Mouse (Mus musculus): ENCODE measurements around the gene Ssmem1. TPM values are rescaled to one million over a fixed set of nuclear protein-coding genes. Genes with fewer than 3 reads are reported as not detected.

Ssmem1 gene
- polyA plus RNA-seq, 1 experiment from 2014 or later: not detected

DNA sequence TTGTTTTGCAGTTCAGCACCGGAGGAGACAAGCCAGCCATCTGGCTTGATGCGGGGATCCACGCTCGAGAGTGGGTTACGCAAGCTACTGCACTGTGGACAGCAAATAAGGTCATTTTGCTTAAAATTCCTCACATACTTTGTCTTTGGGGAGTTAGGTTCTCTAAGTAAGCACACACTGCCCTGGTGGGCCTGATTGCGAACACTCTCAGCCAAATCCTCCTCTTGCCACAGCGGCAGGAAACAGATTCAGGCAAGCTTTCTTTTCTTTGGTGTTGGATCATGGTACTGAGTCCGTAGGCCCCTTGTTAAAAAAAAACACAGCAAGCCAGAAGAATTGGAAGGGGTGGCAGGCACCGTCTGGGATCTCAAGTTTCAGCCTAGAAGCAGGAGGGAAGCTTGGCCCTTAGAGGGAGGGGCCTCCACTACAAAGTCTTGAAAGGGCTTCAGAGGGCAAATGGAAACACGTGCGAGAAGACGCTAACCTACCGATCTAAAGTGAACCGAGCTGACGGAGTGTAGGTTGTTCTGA is 39.6 kb downstream of the Ssmem1 start:
- no peak overlapping the region for H3K4me2 ChIP-seq

DNA sequence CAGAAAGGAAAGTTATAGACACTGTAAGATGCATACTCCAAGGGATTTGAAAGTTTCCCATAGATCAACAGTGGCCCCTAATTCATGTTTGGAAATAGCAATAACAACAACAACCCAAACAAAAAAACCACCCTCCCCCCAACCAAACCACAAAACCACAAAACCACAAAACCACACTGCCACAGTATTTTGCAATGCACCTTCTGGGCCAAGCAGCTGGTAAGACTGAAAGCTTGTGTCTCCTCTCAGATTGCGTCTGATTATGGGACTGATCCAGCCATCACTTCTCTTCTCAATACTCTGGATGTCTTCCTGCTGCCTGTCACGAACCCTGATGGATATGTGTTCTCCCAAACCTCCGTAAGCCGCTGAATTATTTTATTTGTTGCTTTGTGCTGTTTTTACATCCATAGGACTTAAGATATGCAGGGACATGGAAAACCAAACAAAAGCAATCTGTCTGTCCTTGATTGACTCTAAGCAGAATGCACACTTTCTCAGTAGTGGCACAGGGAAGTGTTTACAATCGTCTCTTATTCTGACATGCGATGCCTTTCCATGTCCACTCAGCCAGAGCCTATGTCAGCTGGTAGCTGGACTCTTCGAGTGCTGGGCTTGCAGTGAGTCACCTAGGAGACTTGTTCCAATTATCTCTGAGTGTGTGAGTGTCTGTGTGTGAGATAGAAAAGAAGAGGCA is 41.0 kb downstream of the Ssmem1 start:
- Histone ChIP-seq H3K9me3 (replicated peaks) (no peaks in the 10 kb centered on the region), H3K4me2 (no peak overlapping the region), H3K9ac (replicated peaks) (no peak overlapping the region), H3K4me3 (replicated peaks) (no peak overlapping the region), H3K36me3 (no peaks in the 10 kb centered on the region), H3K27ac (replicated peaks) (peak overlapping the region; percentile 82; the same call in 1 of the 2 replicates), H3K27me3 (replicated peaks) (no peaks in the 10 kb centered on the region), H3K4me1 (peaks cover 49% of the 10 kb centered on the region)
- 64% methylated on average over 7 of the region's 7 CpGs for WGBS
- ATAC-seq (ENCODE audit: low FRiP score): no peak

More for the DNA sequence above, 39.6 kb downstream of the Ssmem1 start:
- peaks cover 49% of the 10 kb centered on the region for H3K4me1 ChIP-seq
- ATAC-seq (ENCODE audit: low FRiP score): no peak
- H3K36me3 ChIP-seq: no peaks in the 10 kb centered on the region
- H3K4me3 ChIP-seq (replicated peaks): no peak overlapping the region
- no peaks in the 10 kb centered on the region for H3K27me3 ChIP-seq (replicated peaks)
- H3K9me3 ChIP-seq (replicated peaks): no peaks in the 10 kb centered on the region
- H3K27ac ChIP-seq (replicated peaks): peak overlapping the region; percentile 35
- WGBS: 30% methylated on average over 15 of the region's 15 CpGs
- H3K9ac ChIP-seq (replicated peaks): no peak overlapping the region

DNA sequence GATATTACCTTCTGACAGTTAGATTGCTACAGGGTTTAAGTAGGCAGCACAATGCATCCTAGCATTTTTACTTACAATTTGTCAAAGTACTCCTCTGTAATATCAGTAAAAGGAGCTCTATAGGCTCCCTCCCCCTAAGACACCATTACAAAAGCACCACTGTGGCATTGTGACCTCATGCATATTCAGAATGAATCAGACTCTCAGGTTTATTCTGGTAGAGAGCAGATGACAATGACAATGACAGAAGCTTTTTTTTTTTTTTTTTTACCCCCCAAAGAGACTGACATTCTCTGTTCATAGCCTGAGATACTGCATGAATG is 41.5 kb downstream of the Ssmem1 start:
- Histone ChIP-seq H3K9me3 (replicated peaks) (no peaks in the 10 kb centered on the region), H3K27me3 (replicated peaks) (no peaks in the 10 kb centered on the region), H3K36me3 (no peaks in the 10 kb centered on the region), H3K4me2 (no peak overlapping the region), H3K4me3 (replicated peaks) (no peak overlapping the region), H3K9ac (replicated peaks) (no peak overlapping the region), H3K27ac (replicated peaks) (peak overlapping the region; percentile 82), H3K4me1 (peaks cover 45% of the 10 kb centered on the region)
- ATAC-seq (ENCODE audit: low FRiP score): no peak

- Histone ChIP-seq H3K4me1 (peaks cover 39% of the 10 kb centered on the region), H3K9ac (replicated peaks) (peak overlapping the region; percentile 46), H3K9me3 (replicated peaks) (no peaks in the 10 kb centered on the region), H3K4me3 (replicated peaks) (peak overlapping the region; percentile 25), H3K36me3 (no peaks in the 10 kb centered on the region), H3K27me3 (replicated peaks) (no peaks in the 10 kb centered on the region), H3K27ac (replicated peaks) (peak overlapping the region; percentile 82), H3K4me2 (peak overlapping the region; percentile 54)
- ATAC-seq (ENCODE audit: low FRiP score): peak; percentile 68
- WGBS: 19% methylated on average over 23 of the region's 23 CpGs
Measured at GRCm38 (mm10) chr6:30551644-30552580, 42.3 kb downstream of the Ssmem1 start.

DNA sequence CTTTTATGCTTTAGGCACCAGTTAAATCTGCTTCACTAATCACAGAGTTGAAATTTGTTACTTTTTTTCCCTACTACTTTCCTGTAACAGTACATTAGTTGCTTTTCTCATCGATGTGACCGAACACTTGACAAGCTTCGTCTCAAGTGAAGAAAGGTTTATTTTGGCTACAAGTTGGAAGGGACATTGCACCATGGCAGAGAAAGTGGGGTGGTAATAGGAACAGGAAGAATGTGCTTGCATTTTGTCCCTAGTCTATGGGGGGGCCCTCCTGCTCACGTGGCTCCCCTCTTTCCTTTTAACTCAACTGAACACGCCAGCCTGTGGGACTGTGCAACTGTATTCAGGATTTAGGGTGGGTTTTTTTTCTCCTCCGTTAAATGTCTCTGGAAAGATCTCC is 43.0 kb downstream of the Ssmem1 start:
- no peak for ATAC-seq (ENCODE audit: low FRiP score)
- peaks cover 33% of the 10 kb centered on the region for H3K4me1 ChIP-seq
- WGBS: 52% methylated on average over 6 of the region's 6 CpGs
- H3K27me3 ChIP-seq (replicated peaks): no peaks in the 10 kb centered on the region
- H3K9me3 ChIP-seq (replicated peaks): no peaks in the 10 kb centered on the region
- no peaks in the 10 kb centered on the region for H3K36me3 ChIP-seq
- peak overlapping the region; percentile 54 for H3K4me2 ChIP-seq
- H3K27ac ChIP-seq (replicated peaks): peak overlapping the region; percentile 82
- H3K4me3 ChIP-seq (replicated peaks): no peak overlapping the region
- no peak overlapping the region for H3K9ac ChIP-seq (replicated peaks)

DNA sequence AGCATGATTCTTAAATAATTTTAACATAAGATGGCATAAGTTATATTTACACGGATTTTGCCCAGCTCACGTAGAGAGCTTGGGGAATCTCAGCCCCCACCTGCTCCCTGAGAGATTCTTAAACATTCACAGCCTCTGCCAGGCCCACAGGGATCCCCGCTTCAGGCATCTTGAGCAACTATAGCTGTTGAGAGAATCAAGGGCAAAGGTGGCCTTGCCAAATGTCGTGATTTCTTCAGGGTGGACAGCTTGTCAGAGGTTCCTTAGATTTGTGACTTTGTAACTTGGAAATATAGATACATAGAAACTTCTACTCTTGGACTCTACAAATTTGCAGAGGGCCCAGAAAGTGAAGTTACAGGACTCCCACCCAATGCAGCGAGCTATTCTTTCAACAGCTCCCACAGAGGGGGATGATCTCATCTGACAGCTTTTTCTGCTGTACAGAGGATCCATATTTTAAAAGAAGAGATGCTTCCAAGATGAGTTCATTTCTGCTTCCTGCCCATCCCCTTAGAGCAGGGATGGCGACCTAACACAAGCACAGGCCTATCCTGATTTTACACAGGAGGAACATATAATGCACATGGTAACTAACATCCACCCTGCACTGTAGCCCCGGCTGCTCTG is 43.8 kb downstream of the Ssmem1 start:
- H3K9ac ChIP-seq (replicated peaks): no peak overlapping the region
- ATAC-seq (ENCODE audit: low FRiP score): no peak
- WGBS: 79% methylated on average over 7 of the region's 7 CpGs

DNA sequence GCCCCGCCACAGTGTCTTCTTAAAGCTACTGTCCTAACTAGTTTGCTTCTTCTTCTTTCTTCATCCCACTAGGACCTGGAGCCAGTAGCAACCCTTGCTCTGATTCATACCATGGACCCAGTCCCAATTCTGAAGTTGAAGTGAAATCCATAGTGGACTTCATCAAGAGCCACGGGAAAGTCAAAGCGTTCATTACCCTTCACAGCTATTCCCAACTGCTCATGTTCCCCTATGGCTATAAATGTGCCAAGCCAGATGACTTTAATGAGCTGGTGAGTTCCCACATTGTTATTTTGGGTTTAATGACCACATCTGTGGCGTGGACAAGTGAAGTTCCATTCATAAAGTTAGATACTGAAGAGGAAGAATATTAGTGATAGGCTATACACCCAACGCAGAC is 44.4 kb downstream of the Ssmem1 start:
- Histone ChIP-seq H3K4me3 (replicated peaks) (no peak overlapping the region), H3K4me1 (peaks cover 26% of the 10 kb centered on the region), H3K9me3 (replicated peaks) (no peaks in the 10 kb centered on the region), H3K9ac (replicated peaks) (no peak overlapping the region), H3K27ac (replicated peaks) (no peak overlapping the region), H3K4me2 (no peak overlapping the region), H3K36me3 (no peaks in the 10 kb centered on the region), H3K27me3 (replicated peaks) (no peaks in the 10 kb centered on the region)
- WGBS: 79% methylated on average over 5 of the region's 5 CpGs
- ATAC-seq (ENCODE audit: low FRiP score): no peak

More for the DNA sequence above, 43.8 kb downstream of the Ssmem1 start:
- H3K4me3 ChIP-seq (replicated peaks): no peak overlapping the region
- peaks cover 29% of the 10 kb centered on the region for H3K4me1 ChIP-seq
- H3K9me3 ChIP-seq (replicated peaks): no peaks in the 10 kb centered on the region
- no peaks in the 10 kb centered on the region for H3K27me3 ChIP-seq (replicated peaks)
- no peak overlapping the region for H3K27ac ChIP-seq (replicated peaks)
- H3K36me3 ChIP-seq: no peaks in the 10 kb centered on the region
- H3K4me2 ChIP-seq: no peak overlapping the region

GRCm38 (mm10) chr6:30554621-30555170 is 45.0 kb downstream of the Ssmem1 start:
- H3K9ac ChIP-seq (replicated peaks): no peak overlapping the region
- H3K27ac ChIP-seq (replicated peaks): no peak overlapping the region; the same call in 1 of the 2 replicates
- no peaks in the 10 kb centered on the region for H3K9me3 ChIP-seq (replicated peaks)
- H3K4me1 ChIP-seq: peaks cover 21% of the 10 kb centered on the region
- 90% methylated on average over 5 of the region's 5 CpGs for WGBS
- ATAC-seq (ENCODE audit: low FRiP score): no peak
- no peak overlapping the region for H3K4me2 ChIP-seq
- no peaks in the 10 kb centered on the region for H3K27me3 ChIP-seq (replicated peaks)
- H3K4me3 ChIP-seq (replicated peaks): no peak overlapping the region
- no peaks in the 10 kb centered on the region for H3K36me3 ChIP-seq

DNA sequence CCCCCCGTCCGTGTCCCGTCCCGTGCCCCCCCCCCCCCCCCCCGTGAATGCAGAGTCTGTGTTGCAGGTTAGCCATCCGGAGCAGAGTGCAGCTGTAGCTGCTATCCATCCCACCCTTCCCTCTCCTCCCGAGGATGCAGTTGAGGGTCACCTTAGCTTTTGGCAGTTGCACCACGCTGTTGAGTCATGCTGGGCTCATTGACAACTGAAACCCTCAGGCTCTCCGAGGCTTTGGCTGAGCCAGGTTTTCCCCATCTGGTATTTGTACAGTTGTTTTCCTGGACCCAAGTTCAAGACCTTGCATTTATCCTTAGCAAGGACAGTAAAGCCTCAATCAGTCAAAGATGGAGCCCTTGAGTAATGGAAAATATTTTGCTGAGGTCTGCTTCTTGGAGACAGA is 46.4 kb downstream of the Ssmem1 start:
- no peak for ATAC-seq (ENCODE audit: low FRiP score)
- no peaks in the 10 kb centered on the region for H3K36me3 ChIP-seq
- no peak overlapping the region for H3K27ac ChIP-seq (replicated peaks)
- H3K9me3 ChIP-seq (replicated peaks): no peaks in the 10 kb centered on the region
- no peak overlapping the region for H3K4me2 ChIP-seq
- 21% methylated on average over 6 of the region's 9 CpGs for WGBS
- no peak overlapping the region for H3K4me3 ChIP-seq (replicated peaks)
- peaks cover 21% of the 10 kb centered on the region for H3K4me1 ChIP-seq
- no peaks in the 10 kb centered on the region for H3K27me3 ChIP-seq (replicated peaks)
- H3K9ac ChIP-seq (replicated peaks): no peak overlapping the region

GRCm38 (mm10) chr6:30559726-30560125 is 50.1 kb downstream of the Ssmem1 start:
- Histone ChIP-seq H3K27ac (replicated peaks) (no peak overlapping the region), H3K9me3 (replicated peaks) (no peaks in the 10 kb centered on the region), H3K27me3 (replicated peaks) (no peaks in the 10 kb centered on the region), H3K4me1 (no peaks in the 10 kb centered on the region), H3K36me3 (no peaks in the 10 kb centered on the region), H3K9ac (replicated peaks) (no peak overlapping the region), H3K4me2 (no peak overlapping the region), H3K4me3 (replicated peaks) (no peak overlapping the region)
- WGBS: 47% methylated on average over 1 of the region's 1 CpGs
- ATAC-seq (ENCODE audit: low FRiP score): no peak

- Histone ChIP-seq H3K27me3 (replicated peaks) (no peaks in the 10 kb centered on the region), H3K4me1 (no peaks in the 10 kb centered on the region), H3K9me3 (replicated peaks) (no peaks in the 10 kb centered on the region), H3K9ac (replicated peaks) (no peak overlapping the region), H3K4me2 (no peak overlapping the region), H3K27ac (replicated peaks) (no peak overlapping the region), H3K36me3 (no peaks in the 10 kb centered on the region), H3K4me3 (replicated peaks) (no peak overlapping the region)
- ATAC-seq (ENCODE audit: low FRiP score): no peak
- 75% methylated on average over 4 of the region's 4 CpGs for WGBS
Measured at GRCm38 (mm10) chr6:30562132-30562531, 52.5 kb downstream of the Ssmem1 start.

Data from neural tube, embryonic 15.5 days (tissue).